ENCODE assay signal across 9 mouse cellular contexts in genomic region chr6:39542631-39543597, GRCm38 (mm10). TPM values are rescaled to one million over a fixed set of nuclear protein-coding genes. Genes with fewer than 3 reads are reported as not detected.
DNase-seq lines count a peak whose midpoint lies in the region; ATAC-seq and TF ChIP-seq lines count a peak whose summit lies in the region.
"Had no signal": no experiment of that assay in that cellular context is flagged by ENCODE, and none has a peak within 500 bp of the region (broad histone marks: within the 10 kb centered on the region; RNA-seq: fewer than 3 reads in every experiment).

No protein-coding gene starts in this region.

- H3K9me3 ChIP-seq in ES-Bruce4 (replicated peaks; ENCODE audit: control insufficient read depth, insufficient read depth, low read length, poor library complexity, severe bottlenecking) = no peaks in the 10 kb centered on the region
- no peaks in the 10 kb centered on the region for H3K9me3 ChIP-seq in hindbrain, embryonic 14.5 days (ENCODE audit: control insufficient read depth, low read length)
- no peaks in the 10 kb centered on the region for H3K9me3 ChIP-seq in limb, embryonic 12.5 days
- H3K9me3 ChIP-seq in midbrain, embryonic 13.5 days = no peaks in the 10 kb centered on the region

- peak; percentile 73 for TF ChIP-seq EP300 in ES-Bruce4 (IDR thresholded peaks at IDR 0.05; ENCODE audit: insufficient read depth, low read depth, low read length)

- H3K27ac ChIP-seq in ES-Bruce4 (ENCODE audit: insufficient read depth, low read length) = peak overlapping the region; percentile 24
- H3K27ac ChIP-seq in hindbrain, embryonic 14.5 days = peak overlapping the region; percentile 53
- H3K27ac ChIP-seq in limb, embryonic 12.5 days = peak overlapping the region; percentile 89
- peak overlapping the region; percentile 72 for H3K27ac ChIP-seq in midbrain, embryonic 13.5 days
- H3K27ac ChIP-seq: macrophage had no signal

- H3K4me2 ChIP-seq in hindbrain, embryonic 14.5 days (replicated peaks) = peak overlapping the region; percentile 5; the same call in 1 of the 2 replicates
- H3K4me2 ChIP-seq in limb, embryonic 12.5 days = peak overlapping the region; percentile 41
- peak overlapping the region; percentile 17 for H3K4me2 ChIP-seq in midbrain, embryonic 13.5 days (replicated peaks)

- peaks cover 16% of the 10 kb centered on the region for H3K4me1 ChIP-seq in ES-Bruce4 (ENCODE audit: control insufficient read depth, insufficient read depth, low read length)
- H3K4me1 ChIP-seq in hindbrain, embryonic 14.5 days (replicated peaks; ENCODE audit: control insufficient read depth, insufficient read depth, low read length) = peaks cover 52% of the 10 kb centered on the region
- peaks cover 69% of the 10 kb centered on the region for H3K4me1 ChIP-seq in limb, embryonic 12.5 days (replicated peaks)
- H3K4me1 ChIP-seq in midbrain, embryonic 13.5 days (replicated peaks) = peaks cover 80% of the 10 kb centered on the region

- no peaks in the 10 kb centered on the region for H3K36me3 ChIP-seq in ES-Bruce4 (ENCODE audit: control insufficient read depth, insufficient read depth, low read length, poor library complexity, severe bottlenecking)
- no peaks in the 10 kb centered on the region for H3K36me3 ChIP-seq in hindbrain, embryonic 14.5 days (replicated peaks; ENCODE audit: control insufficient read depth, insufficient read depth)
- no peaks in the 10 kb centered on the region; the same call in 1 of the 2 replicates for H3K36me3 ChIP-seq in limb, embryonic 12.5 days
- H3K36me3 ChIP-seq in midbrain, embryonic 13.5 days = no peaks in the 10 kb centered on the region

- H3K9ac ChIP-seq in ES-Bruce4 (ENCODE audit: low read depth, poor library complexity, severe bottlenecking) = 0 out of 2 replicates have a peak overlapping the region, but pooled peaks have one; percentile 6
- no peak overlapping the region for H3K9ac ChIP-seq in hindbrain, embryonic 14.5 days
- H3K9ac ChIP-seq in limb, embryonic 12.5 days (replicated peaks) = no peak overlapping the region
- H3K9ac ChIP-seq in midbrain, embryonic 13.5 days (replicated peaks) = peak overlapping the region; percentile 40; the same call in 1 of the 2 replicates

- 14% methylated on average over 15 of the region's 15 CpGs for WGBS in hindbrain, embryonic 14.5 days
- WGBS in limb, embryonic 12.5 days = 12% methylated on average over 15 of the region's 15 CpGs
- 17% methylated on average over 15 of the region's 15 CpGs for WGBS in midbrain, embryonic 13.5 days

- TF ChIP-seq POLR2A in ES-Bruce4 (IDR thresholded peaks at IDR 0.05; ENCODE audit: insufficient read depth, low read length) = no peak

- peak; percentile 79 for ATAC-seq in hindbrain, embryonic 14.5 days (ENCODE audit: low FRiP score)
- peak; percentile 86 for ATAC-seq in limb, embryonic 12.5 days (ENCODE audit: insufficient number of reproducible peaks, insufficient read depth, low FRiP score, low TSS enrichment, low read depth)
- ATAC-seq in midbrain, embryonic 13.5 days = peak; percentile 86

- H3K27me3 ChIP-seq in ES-Bruce4 (ENCODE audit: control insufficient read depth, insufficient read depth, low read length, poor library complexity, severe bottlenecking) = no peaks in the 10 kb centered on the region
- H3K27me3 ChIP-seq in hindbrain, embryonic 14.5 days (ENCODE audit: control insufficient read depth, insufficient read depth, low read length) = no peaks in the 10 kb centered on the region
- no peaks in the 10 kb centered on the region for H3K27me3 ChIP-seq in limb, embryonic 12.5 days
- no peaks in the 10 kb centered on the region for H3K27me3 ChIP-seq in midbrain, embryonic 13.5 days

- no peak for TF ChIP-seq CTCF in ES-Bruce4 (IDR thresholded peaks at IDR 0.05; ENCODE audit: low read depth, low read length)

- no peak overlapping the region for H3K4me3 ChIP-seq in ES-Bruce4 (ENCODE audit: low read depth, low read length)
- H3K4me3 ChIP-seq in hindbrain, embryonic 14.5 days (replicated peaks; ENCODE audit: low read length) = no peak overlapping the region
- H3K4me3 ChIP-seq in limb, embryonic 12.5 days (replicated peaks) = no peak overlapping the region
- H3K4me3 ChIP-seq in midbrain, embryonic 13.5 days (replicated peaks) = no peak overlapping the region

- peak; percentile 59 to 80 for DNase-seq in adrenal gland, postnatal 36 days
- DNase-seq in gastrocnemius, adult 8-10 months (ENCODE audit: low spot score in 2 of 2) = peak; percentile 68 to 80
- DNase-seq in hindbrain, embryonic 14.5 days (ENCODE audit: low spot score) = peak; percentile 73
- peak; percentile 89 for DNase-seq in testis, postnatal 10 days (ENCODE audit: low spot score)
- no peak for DNase-seq in B cell, adult 2 months

RNA-seq across cellular contexts. Expression of gene Dennd2a, which starts 14.8 kb away (rescaled TPM):
- polyA plus RNA-seq in ES-Bruce4 (2011; ENCODE audit: insufficient read depth, insufficient read length, low read depth, missing spikeins) = 27.5 and 29.8 TPM in 2 replicates
- 10 to 100 TPM; 10.0 to 13.6 TPM for total RNA-seq in adrenal gland, postnatal 36 days (2021)
- 1 to 10 TPM; 1.5 to 2.8 (median 2.1) TPM for total RNA-seq in gastrocnemius, adult 8-10 months (2022)
- 19.1 and 21.8 TPM in 2 replicates for polyA plus RNA-seq in hindbrain, embryonic 14.5 days (2014; fragmentation: Nextera tagmentation; extraction: Ambion mirVana)
- 34.9 and 35.3 TPM in 2 replicates for polyA plus RNA-seq in limb, embryonic 12.5 days (2016; fragmentation: Nextera tagmentation; extraction: Ambion mirVana)
- polyA plus RNA-seq in midbrain, embryonic 13.5 days (2015; fragmentation: Nextera tagmentation; extraction: Ambion mirVana) = 32.3 and 38.5 TPM in 2 replicates

RNA-seq across cellular contexts. Expression of gene Adck2, which starts 30.8 kb away (rescaled TPM):
- 5.5 and 11.6 TPM in 2 replicates for polyA plus RNA-seq in ES-Bruce4 (2011; ENCODE audit: insufficient read depth, insufficient read length, low read depth, missing spikeins)
- 10 to 100 TPM; 21.4 to 26.9 TPM for total RNA-seq in adrenal gland, postnatal 36 days (2021)
- total RNA-seq in gastrocnemius, adult 8-10 months (2022) = 1 to 10 TPM; 4.6 to 5.5 (median 5.1) TPM
- polyA plus RNA-seq in hindbrain, embryonic 14.5 days (2014; fragmentation: Nextera tagmentation; extraction: Ambion mirVana) = 37.5 and 38.0 TPM in 2 replicates
- 31.4 and 38.6 TPM in 2 replicates for polyA plus RNA-seq in limb, embryonic 12.5 days (2016; fragmentation: Nextera tagmentation; extraction: Ambion mirVana)
- polyA plus RNA-seq in midbrain, embryonic 13.5 days (2015; fragmentation: Nextera tagmentation; extraction: Ambion mirVana) = 41.8 and 45.7 TPM in 2 replicates

RNA-seq across cellular contexts. Expression of gene Gm42420, which starts 42.6 kb away (rescaled TPM):
- polyA plus RNA-seq in ES-Bruce4 (2011; ENCODE audit: insufficient read depth, insufficient read length, low read depth, missing spikeins) = not detected in 2 replicates
- total RNA-seq in adrenal gland, postnatal 36 days (2021) = 1 to 10 TPM in 1 of 2 experiments, not detected in 1; 1.1 TPM
- total RNA-seq in gastrocnemius, adult 8-10 months (2022) = under 1 TPM in 1 of 4 experiments, not detected in 3; 0.75 TPM
- polyA plus RNA-seq in hindbrain, embryonic 14.5 days (2014; fragmentation: Nextera tagmentation; extraction: Ambion mirVana) = 1.9 TPM in 1 of 2 replicates, not detected in the other
- 1.0 TPM in 1 of 2 replicates, not detected in the other for polyA plus RNA-seq in limb, embryonic 12.5 days (2016; fragmentation: Nextera tagmentation; extraction: Ambion mirVana)
- polyA plus RNA-seq in midbrain, embryonic 13.5 days (2015; fragmentation: Nextera tagmentation; extraction: Ambion mirVana) = 0.85 and 1.6 TPM in 2 replicates
- polyA plus RNA-seq: macrophage had no signal

RNA-seq across cellular contexts. Expression of gene Ndufb2, which starts 49.5 kb away (rescaled TPM):
- polyA plus RNA-seq in ES-Bruce4 (2011; ENCODE audit: insufficient read depth, insufficient read length, low read depth, missing spikeins) = 103 and 112 TPM in 2 replicates
- 100 to 1,000 TPM; 225 to 242 TPM for total RNA-seq in adrenal gland, postnatal 36 days (2021)
- total RNA-seq in gastrocnemius, adult 8-10 months (2022) = 100 to 1,000 TPM; 404 to 454 (median 441) TPM
- polyA plus RNA-seq in hindbrain, embryonic 14.5 days (2014; fragmentation: Nextera tagmentation; extraction: Ambion mirVana) = 525 and 566 TPM in 2 replicates
- 298 and 316 TPM in 2 replicates for polyA plus RNA-seq in limb, embryonic 12.5 days (2016; fragmentation: Nextera tagmentation; extraction: Ambion mirVana)
- 350 and 365 TPM in 2 replicates for polyA plus RNA-seq in midbrain, embryonic 13.5 days (2015; fragmentation: Nextera tagmentation; extraction: Ambion mirVana)

Comparison
In these comparisons a context has a peak if more than half of its experiments do, and no peak if none do; other contexts are left out.
1. H3K27ac ChIP-seq: peak in every context shown above with its lines; median percentile 89 in limb, embryonic 12.5 days; 72 in midbrain, embryonic 13.5 days; 53 in hindbrain, embryonic 14.5 days; 24 in ES-Bruce4.
2. H3K9ac ChIP-seq: peak in ES-Bruce4 (single experiment) and midbrain, embryonic 13.5 days (single experiment); none in hindbrain, embryonic 14.5 days (single experiment) and limb, embryonic 12.5 days (single experiment).
3. DNase-seq: peak in adrenal gland, postnatal 36 days (2 of 2), gastrocnemius, adult 8-10 months (2 of 2), hindbrain, embryonic 14.5 days (single experiment) and testis, postnatal 10 days (single experiment); none in B cell, adult 2 months (0 of 2).
4. Peak in every context shown above with its lines, with median percentiles within 50 percentile points of each other: ATAC-seq and H3K4me2 ChIP-seq.